ENCODE assay signal across 8 mouse cellular contexts in genomic region chr6:137169171-137169968, GRCm38 (mm10). TPM values are rescaled to one million over a fixed set of nuclear protein-coding genes. Genes with fewer than 3 reads are reported as not detected.
A peak's percentile ranks its signal among the peaks of the same experiment; 100 is the strongest.
DNase-seq lines count a peak whose midpoint lies in the region; ATAC-seq lines count a peak whose summit lies in the region.

No protein-coding gene starts in this region.

- under 1% methylated on average over 53 of the region's 53 CpGs for WGBS in forebrain, embryonic 12.5 days
- 1% methylated on average over 53 of the region's 53 CpGs for WGBS in heart, embryonic 16.5 days
- 2% methylated on average over 53 of the region's 53 CpGs for WGBS in liver, embryonic 13.5 days (ENCODE audit: insufficient replicate concordance)

- no peaks in the 10 kb centered on the region for H3K9me3 ChIP-seq in forebrain, embryonic 12.5 days
- H3K9me3 ChIP-seq in heart, embryonic 16.5 days (replicated peaks; ENCODE audit: control insufficient read depth, low read length) = no peaks in the 10 kb centered on the region
- no peaks in the 10 kb centered on the region for H3K9me3 ChIP-seq in liver, embryonic 13.5 days (replicated peaks)

- H3K4me3 ChIP-seq in forebrain, embryonic 12.5 days (replicated peaks) = peak overlapping the region; percentile 51
- peak overlapping the region; percentile 53 for H3K4me3 ChIP-seq in heart, embryonic 16.5 days (ENCODE audit: low read length)
- H3K4me3 ChIP-seq in liver, embryonic 13.5 days (replicated peaks) = peak overlapping the region; percentile 42

- peak overlapping the region; percentile 52 for H3K9ac ChIP-seq in forebrain, embryonic 12.5 days
- H3K9ac ChIP-seq in heart, embryonic 16.5 days (ENCODE audit: low read length) = peak overlapping the region; percentile 69
- H3K9ac ChIP-seq in liver, embryonic 13.5 days = peak overlapping the region; percentile 26; the same call in 1 of the 2 replicates

- peak; percentile 14 for DNase-seq in 416B (ENCODE audit: low read depth)
- DNase-seq in c-Kit-positive CD71-negative TER-119-negative erythroid progenitor cells, embryonic 14.5 days (ENCODE audit: low read depth) = peak; percentile 63
- DNase-seq in kidney, postnatal 36 days = peak; percentile 89 to 98
- peak; percentile 29 for DNase-seq in liver, embryonic 13.5 days
- peak; percentile 13 to 67 for DNase-seq in natural killer cell, adult 2 months (ENCODE audit: low spot score in 2 of 2)
- DNase-seq in splenic B cell, adult 2 months (ENCODE audit: low read depth, low spot score) = peak; percentile 80

- peaks cover 8% of the 10 kb centered on the region for H3K4me1 ChIP-seq in forebrain, embryonic 12.5 days
- peaks cover 3% of the 10 kb centered on the region; the same call in 1 of the 2 replicates for H3K4me1 ChIP-seq in heart, embryonic 16.5 days (ENCODE audit: control insufficient read depth, insufficient read depth, low read length)
- no peaks in the 10 kb centered on the region; the same call in 1 of the 2 replicates for H3K4me1 ChIP-seq in liver, embryonic 13.5 days (replicated peaks)

- H3K4me2 ChIP-seq in forebrain, embryonic 12.5 days = peak overlapping the region; percentile 84
- peak overlapping the region; percentile 77 for H3K4me2 ChIP-seq in heart, embryonic 16.5 days (ENCODE audit: low read depth, low read length)
- H3K4me2 ChIP-seq in liver, embryonic 13.5 days = peak overlapping the region; percentile 58

- H3K27me3 ChIP-seq in forebrain, embryonic 12.5 days = peaks cover 29% of the 10 kb centered on the region
- peaks cover 10% of the 10 kb centered on the region for H3K27me3 ChIP-seq in heart, embryonic 16.5 days (ENCODE audit: control insufficient read depth, insufficient read depth, low read length)
- H3K27me3 ChIP-seq in liver, embryonic 13.5 days = peaks cover 29% of the 10 kb centered on the region
- H3K27me3 ChIP-seq in splenic B cell, adult 2 months (ENCODE audit: control insufficient read depth, insufficient read depth, low read length, poor library complexity, severe bottlenecking) = no peaks in the 10 kb centered on the region

- peak; percentile 96 for ATAC-seq in forebrain, embryonic 12.5 days (ENCODE audit: low FRiP score)
- peak; percentile 93 for ATAC-seq in heart, embryonic 16.5 days (replicated peaks; ENCODE audit: extremely low read depth, insufficient read depth, low FRiP score)
- peak; percentile 61; the same call in 1 of the 2 replicates for ATAC-seq in liver, embryonic 13.5 days (ENCODE audit: low read depth)

- no peak overlapping the region for H3K27ac ChIP-seq in forebrain, embryonic 12.5 days
- H3K27ac ChIP-seq in heart, embryonic 16.5 days (ENCODE audit: low read length) = no peak overlapping the region
- no peak overlapping the region for H3K27ac ChIP-seq in liver, embryonic 13.5 days

- H3K36me3 ChIP-seq in forebrain, embryonic 12.5 days (replicated peaks) = no peaks in the 10 kb centered on the region
- H3K36me3 ChIP-seq in heart, embryonic 16.5 days (ENCODE audit: control insufficient read depth, insufficient read depth) = no peaks in the 10 kb centered on the region
- H3K36me3 ChIP-seq in liver, embryonic 13.5 days = no peaks in the 10 kb centered on the region
- no peaks in the 10 kb centered on the region for H3K36me3 ChIP-seq in splenic B cell, adult 2 months (ENCODE audit: control insufficient read depth, insufficient read depth, low read length, poor library complexity, severe bottlenecking)

RNA-seq across cellular contexts. Expression of gene Rerg, which starts 0.9 kb away (rescaled TPM):
- 3.9 and 4.2 TPM in 2 replicates for polyA plus RNA-seq in forebrain, embryonic 12.5 days (2016; fragmentation: Nextera tagmentation; extraction: Ambion mirVana)
- polyA plus RNA-seq in heart, embryonic 16.5 days (2015; fragmentation: Nextera tagmentation; extraction: Ambion mirVana) = 4.9 and 5.5 TPM in 2 replicates
- 2.5 and 3.3 TPM in 2 replicates for polyA plus RNA-seq in liver, embryonic 13.5 days (2015; fragmentation: Nextera tagmentation; extraction: Ambion mirVana)

Comparison
In these comparisons a context has a peak if more than half of its experiments do, and no peak if none do; other contexts are left out.
1. DNase-seq: peak in every context shown above with its lines; median percentile 94 in kidney, postnatal 36 days; 80 in splenic B cell, adult 2 months; 63 in c-Kit-positive CD71-negative TER-119-negative erythroid progenitor cells, embryonic 14.5 days; 40 in natural killer cell, adult 2 months; 29 in liver, embryonic 13.5 days; 14 in 416B.